Mouse (Mus musculus) ovary, adult 18-20 months (tissue): ENCODE measurements at regions not wholly inside any gene's neighbourhood (a gene's known extent, or its start where the extent isn't known, plus 50 kb on each side); places are given as distances from the start of the nearest gene placed in this dataset.

Experiments used
- DNase-seq: peaks from one replicate; pipeline ENCODE4 v3.0.0; 2022; ENCODE audit warnings: low spot score, mixed read lengths

GRCm38 (mm10) chr5:148454200-148454599 is 54.5 kb upstream of the Slc7a1 start:
- no peak for DNase-seq

- DNase-seq, result no peak
These were observed 54.1 kb upstream of the Slc7a1 start for GRCm38 (mm10) chr5:148453776-148454175.

- DNase-seq, result no peak
These were observed 53.4 kb upstream of the Slc7a1 start for GRCm38 (mm10) chr5:148452909-148453632.

GRCm38 (mm10) chr5:148451811-148452210 is 52.1 kb upstream of the Slc7a1 start:
- DNase-seq, result no peak

GRCm38 (mm10) chr5:148450924-148451323 is 51.2 kb upstream of the Slc7a1 start:
- DNase-seq, result peak; percentile 48
